Mouse (Mus musculus) c-Kit-positive CD71-positive TER-119-positive erythroid progenitor cells, embryonic 14.5 days (primary cell): ENCODE measurements at regions not wholly inside any gene's neighbourhood (a gene's known extent, or its start where the extent isn't known, plus 50 kb on each side); places are given as distances from the start of the nearest gene placed in this dataset.
"Not testable (repeated sequence)": the region's sequence is repeated elsewhere in the genome, so short reads cannot be mapped to it uniquely, and the experiment has no call there.

ENCODE experiments used
- DNase-seq: peaks from one replicate; pipeline ENCODE4 v3.0.0-alpha.2; 2013; ENCODE audit warnings: low spot score

DNA sequence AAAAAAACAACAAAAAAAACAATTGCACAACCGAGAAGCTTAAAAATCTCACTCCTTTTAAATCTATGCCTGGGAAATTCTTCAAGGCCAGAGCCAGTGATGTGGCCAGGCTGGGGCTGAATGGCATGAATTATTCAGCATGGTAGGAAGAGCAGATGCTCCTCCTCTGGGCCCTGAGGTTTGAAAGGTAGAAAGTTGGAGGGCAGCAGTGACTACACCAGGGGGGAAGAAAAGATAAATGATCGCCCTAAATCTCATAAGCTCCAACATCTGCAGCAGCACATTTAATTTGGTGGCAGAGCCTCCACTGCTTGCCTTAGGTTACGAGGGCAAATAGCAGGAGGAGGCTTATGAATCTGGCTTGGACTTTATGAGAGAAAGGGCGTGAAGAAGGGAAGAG is 455.1 kb downstream of the Cbln4 start:
- DNase-seq = no peak

DNA sequence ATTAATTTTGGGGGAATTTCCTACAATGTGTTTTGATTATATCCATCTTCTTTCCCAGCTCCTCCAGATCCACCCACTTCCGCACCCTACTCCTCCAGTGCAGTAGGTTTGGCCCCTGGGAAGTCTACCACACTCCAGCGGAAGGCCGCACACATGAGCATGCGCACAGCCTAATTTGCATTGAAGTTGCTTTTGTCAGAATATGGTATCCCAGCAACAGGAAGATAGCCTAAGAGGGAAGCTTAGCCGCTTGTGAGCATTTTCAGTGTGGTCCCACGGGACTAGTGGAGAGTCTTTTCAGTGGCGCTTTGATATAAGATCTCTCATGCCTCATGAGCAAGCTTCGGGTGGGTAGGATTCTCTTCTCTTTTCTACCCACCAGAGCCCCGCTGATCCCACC is 455.6 kb downstream of the Cbln4 start:
- no peak for DNase-seq

DNA sequence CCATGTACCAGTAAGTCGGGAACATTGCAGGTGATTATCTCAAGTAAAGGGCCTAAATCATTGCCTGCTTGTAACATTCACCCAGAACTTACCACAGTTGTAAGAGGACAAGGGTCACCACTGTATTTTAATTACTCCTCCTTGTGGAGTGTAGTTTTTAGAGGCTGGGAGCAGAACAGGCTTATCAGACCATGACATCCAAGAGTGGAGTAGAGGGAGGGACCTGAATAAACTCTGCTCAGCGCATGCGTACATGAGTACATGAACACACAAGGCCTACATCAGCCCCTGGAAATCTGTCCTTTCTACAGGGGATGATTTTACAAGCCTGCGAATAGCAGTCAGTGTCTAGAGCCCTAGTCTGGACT is 456.4 kb downstream of the Cbln4 start:
- DNase-seq = no peak

DNA sequence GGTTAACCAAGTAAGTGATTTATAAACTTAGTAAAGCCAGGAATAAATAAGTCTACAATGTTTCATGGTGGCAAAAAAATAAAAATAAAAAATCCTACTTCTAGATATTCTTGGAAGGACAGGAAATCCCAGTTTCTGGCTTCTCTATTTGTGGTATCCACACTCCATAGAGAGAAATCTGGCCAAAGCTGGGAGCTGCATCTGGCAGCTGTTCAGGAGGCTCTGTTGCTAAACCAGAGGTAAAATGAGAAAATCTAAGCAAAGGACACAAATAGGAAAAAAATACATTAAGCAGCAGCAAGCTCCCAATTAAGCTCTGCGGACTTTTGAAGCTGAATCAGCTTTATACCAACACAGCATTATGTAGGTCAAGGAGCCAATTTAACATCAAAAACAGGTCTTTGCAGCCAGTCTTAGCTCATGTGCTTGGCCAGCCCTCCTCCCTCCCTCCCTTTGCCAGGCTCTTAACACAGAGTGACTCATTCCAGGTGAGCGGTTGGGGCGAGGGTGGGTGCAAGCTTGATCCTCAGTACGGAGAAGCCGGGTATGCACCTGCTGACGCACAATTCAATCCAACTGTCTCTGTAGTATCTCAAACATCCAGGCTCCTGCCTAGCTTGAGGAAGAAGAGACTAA is 456.9 kb downstream of the Cbln4 start:
- no peak for DNase-seq

DNA sequence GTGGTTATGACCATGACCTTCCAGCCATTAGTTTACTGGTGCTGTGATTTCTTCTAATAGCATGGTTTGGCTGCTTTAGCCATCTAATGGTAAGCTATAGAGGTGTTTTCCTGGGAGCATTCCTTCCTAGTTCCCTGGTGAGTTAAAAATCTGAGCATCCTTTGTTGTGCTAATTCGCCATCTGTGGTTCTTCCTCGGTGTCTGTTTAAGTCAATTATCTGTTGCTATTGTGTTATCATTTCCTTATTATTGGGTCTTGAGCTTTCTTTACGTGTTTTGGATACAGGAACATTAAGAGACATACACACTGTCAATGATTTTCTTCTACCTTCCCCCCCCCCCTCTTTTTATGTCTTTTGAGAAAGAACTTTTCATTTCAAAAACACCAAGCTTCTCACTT is 468.9 kb downstream of the Cbln4 start:
- DNase-seq = no peak

DNA sequence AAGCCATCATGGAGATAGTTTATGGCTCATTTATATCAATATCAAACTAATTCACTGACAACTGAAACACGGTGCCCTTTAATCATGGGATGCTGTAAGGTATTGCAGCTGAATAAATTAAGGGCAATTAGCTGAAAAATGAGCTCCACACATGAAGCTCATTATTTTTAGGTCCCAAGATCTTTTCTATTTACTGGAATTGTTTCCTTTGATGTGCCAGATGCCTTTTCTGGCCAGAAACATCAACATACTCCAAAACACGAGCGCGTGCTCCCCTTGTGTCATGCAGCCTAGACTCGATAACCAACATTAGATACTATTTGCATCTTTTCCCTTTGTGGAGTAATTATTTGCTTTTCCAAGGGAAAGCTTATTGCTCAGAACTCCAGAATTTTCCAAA is 480.6 kb downstream of the Cbln4 start:
- DNase-seq = no peak

DNA sequence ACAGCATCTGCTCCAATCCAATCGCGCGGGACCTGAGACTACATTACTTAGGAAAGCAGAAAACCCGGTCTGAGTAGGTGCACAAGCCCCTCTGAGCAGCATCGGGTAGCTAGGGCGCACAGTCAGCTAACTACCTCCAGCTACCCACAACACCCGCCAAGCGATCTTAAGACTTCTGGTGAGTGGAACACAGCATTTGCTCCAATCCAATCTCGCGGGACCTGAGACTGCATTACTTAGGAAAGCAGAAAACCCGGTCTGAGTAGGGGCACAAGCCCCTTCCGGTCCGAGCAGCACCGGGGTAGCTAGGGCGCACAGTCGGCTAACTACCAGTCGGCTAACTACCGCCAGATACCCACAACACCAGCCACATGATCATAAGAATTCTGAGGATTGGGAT is 500.5 kb downstream of the Cbln4 start:
- not testable (repeated sequence) for DNase-seq

DNA sequence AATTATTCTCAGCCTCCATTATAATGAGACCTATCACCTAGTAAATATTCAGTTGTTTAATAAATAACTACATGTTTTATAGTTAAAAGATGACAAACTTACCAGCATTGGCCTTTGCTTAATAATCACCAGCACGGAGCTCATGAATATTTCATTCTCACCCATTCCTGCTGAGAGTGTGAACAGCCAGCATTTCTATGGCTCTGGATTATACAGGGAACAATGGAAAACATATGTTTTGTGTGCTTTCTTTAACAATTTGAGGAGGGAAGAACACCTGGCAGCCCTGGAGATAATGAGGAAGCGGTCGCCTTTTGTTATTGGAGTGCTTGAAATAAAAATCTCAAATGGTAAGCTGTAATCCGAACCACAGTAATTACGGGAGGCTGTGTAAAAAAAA is 528.4 kb downstream of the Cbln4 start:
- DNase-seq = no peak

DNA sequence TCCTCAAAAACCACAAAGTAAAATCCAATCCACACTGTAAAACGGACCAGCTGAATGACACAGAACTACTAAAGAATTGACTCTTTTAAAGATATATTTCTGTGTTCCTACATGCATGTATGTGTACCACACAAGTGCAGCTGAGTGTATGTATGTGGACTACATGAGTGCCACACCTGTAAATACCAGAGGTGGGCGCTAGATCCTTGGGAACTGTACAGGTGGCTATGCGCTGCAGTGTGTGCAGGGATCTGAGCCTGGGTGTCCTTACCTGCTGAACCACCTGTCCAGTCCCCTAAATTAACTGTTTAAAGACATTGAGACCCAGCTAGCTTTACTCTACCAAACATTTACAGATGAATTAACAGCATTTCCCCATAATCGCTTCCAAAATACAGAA is 546.6 kb downstream of the Cbln4 start:
- DNase-seq = no peak

DNA sequence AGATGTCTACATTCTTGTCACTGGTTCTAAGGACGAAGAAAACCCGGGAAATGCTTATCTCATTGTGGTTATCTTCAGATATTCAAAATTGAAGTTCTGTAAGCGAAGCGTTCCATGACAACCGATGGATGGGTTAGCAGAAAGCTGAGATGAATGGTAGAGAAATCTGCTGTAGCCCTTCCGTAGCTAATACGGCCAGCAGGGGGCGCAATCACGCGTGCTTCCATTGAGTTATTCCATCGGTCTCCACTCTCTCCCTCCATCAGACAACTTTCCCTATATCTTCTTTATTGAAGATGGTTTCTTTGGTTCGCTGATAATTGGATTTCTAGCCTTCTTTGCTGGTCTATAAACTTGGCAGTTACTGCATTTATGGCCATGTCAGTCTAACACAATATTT is 549.5 kb downstream of the Cbln4 start:
- DNase-seq = no peak

DNA sequence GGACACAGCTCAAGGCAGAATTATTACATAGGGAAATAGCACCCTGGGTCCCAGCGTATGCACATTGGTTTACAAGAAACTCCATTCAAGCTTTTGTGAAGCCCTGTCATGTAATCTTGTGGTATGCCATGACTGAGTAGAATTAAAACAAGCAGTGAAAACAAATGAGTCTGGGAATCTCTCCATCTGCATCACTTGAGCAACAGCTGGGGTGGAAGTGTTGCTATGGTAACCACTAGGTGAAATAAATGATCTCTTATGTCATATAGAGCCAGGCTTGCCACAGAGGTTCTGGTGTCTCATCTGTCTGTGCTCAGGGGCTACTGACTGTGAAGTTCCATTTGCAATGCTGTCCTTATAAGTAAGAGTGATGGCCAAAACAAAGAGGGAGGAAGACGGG is 556.0 kb downstream of the Cbln4 start:
- DNase-seq = no peak

DNA sequence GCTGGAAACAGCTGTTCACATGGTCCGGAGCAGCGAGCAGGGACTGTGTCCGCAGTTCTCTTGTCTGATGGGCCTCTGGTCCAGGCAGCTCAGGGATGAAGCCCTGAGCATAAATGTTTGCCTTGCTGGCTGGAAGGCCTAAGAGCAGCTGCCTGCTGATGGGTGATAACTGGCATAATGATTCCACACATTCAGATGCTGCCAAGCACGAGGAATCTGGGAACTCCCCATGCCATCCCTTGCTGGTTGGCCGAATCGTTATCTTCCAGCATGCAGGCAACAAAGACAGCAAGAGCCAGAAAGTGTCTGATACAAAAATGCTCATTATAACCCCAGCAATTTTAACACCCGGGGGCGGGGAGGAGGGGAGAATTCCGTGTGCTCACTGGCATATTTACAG is 590.0 kb downstream of the Cbln4 start:
- DNase-seq = no peak

DNA sequence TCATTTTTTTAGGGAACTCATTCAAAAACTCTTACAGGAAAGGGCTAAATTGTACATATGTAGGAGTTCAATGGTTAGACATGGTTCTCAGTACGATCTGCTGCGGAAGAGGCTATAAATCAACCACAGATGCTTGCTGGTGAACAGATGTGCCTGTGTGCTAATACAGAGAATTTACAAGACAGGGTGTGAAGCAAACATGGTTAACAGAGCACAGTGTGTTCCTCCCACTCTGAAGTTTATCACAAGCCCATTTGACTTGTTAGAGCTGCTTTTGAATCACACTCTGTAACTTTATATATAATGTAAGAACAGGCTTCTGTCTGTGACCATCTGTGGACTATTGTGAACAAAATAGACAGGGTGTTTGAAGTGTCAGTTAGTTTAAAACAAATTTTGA is 637.2 kb downstream of the Cbln4 start:
- DNase-seq = no peak

DNA sequence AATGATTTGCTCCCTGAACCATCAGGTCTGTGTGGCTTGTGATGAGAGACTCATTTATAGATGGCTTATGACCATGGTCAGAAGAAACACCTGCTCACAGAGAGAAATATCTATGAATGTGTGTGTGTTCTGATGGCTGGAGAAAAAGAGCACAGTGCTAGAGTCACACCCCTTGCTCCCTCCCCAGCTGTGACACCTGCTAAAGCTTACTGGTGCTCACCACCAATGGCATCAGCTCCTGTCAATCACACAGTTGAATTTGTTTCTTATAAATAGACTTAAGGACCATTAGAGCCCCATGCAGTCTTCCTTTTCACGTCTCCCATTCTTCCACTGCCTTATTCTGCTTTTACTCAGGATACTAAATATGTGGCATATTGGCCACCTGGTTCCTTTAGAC is 654.3 kb downstream of the Cbln4 start:
- no peak for DNase-seq

DNA sequence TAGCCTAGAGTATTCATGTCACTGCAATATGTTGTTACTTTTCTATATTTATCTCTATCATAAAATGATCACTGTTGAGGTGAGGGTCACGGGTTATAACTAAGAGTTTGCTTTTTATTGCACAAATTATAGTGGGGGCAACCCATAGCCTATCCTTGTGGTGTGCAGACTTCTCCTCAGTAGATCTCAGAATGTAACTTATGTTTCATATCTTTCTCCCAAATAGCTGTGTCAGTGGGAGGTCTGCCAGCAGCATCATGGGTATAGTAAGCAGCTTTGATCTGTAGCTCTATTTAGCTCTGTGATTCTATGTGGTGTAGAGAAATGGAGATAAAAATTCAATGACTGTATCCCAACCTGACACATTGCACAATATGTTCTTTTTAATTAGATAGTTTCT is 641.9 kb downstream of the Dok5 start:
- DNase-seq = no peak

DNA sequence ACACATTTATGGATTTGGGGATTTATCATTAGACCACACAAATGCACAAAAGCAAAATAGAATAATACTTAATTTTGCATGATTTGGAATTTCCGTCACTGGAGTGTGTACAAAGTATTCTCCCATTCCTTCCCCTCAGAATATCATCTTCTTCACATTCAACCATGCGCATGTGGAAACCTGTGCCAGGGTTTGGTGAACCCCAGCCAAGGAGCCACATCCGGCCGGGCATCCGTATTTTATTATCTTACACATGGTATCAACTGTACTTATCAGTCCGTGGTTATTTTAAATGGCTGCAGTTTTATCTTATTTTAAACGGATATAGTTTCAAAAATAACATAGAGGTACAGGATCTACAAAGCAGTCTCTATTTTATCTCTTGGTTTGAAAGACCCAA is 641.4 kb downstream of the Dok5 start:
- DNase-seq = no peak

DNA sequence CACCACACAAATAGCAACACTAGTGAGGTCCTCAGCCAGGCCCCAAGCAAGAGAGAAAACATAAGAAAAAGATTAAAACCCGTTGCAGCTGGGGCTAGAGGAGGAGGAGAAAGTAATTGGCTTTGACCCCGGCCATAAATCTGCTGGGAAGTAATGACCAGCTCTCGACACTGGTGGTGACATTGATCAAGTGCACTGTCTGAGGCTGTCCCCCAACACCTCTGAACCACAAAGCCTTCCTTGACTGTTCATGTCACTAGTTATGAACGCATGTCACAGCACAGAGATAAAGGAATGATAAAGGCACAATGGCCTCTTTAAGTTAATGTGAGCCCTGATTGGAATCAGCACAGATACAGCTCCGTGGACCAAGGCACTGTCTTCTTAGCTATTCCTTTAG is 640.1 kb downstream of the Dok5 start:
- no peak for DNase-seq

DNA sequence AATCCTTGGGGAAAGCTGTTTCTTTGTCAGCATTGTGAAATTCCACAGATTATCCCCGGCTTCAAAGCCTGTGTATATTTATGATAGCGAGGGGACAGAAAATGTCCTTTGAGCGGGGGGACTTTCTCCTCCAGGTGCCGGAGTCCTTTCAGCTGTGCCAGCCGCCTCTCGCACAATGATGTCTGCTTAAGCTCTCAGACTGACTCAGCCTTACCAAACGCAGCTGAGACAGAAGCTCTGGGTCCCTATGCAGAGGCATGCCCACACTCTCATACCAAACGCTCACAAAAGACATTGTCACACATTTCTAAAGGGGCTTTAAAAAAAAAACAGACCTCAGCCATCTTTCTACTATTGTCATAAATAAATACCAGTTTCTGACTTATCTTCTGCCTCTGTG is 633.9 kb downstream of the Dok5 start:
- no peak for DNase-seq

DNA sequence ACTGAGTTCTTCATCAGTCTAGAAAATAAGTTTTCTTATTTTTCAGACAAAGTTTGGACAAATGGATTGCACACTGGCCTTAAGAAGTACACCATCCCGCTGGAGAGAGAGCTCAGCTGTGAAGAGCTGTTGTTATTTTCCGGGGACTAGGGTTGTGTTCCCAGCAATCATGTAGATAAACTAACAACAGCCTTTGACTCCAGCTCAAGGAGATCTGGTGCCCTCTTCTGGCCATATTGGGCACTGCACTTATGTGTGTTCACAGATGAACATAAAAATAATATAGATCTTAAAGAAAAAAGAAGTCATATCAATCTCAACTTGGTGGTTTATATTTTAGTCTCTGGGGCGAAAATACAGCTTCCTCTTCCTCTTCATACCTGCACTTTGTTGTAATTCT is 633.0 kb downstream of the Dok5 start:
- DNase-seq = no peak

DNA sequence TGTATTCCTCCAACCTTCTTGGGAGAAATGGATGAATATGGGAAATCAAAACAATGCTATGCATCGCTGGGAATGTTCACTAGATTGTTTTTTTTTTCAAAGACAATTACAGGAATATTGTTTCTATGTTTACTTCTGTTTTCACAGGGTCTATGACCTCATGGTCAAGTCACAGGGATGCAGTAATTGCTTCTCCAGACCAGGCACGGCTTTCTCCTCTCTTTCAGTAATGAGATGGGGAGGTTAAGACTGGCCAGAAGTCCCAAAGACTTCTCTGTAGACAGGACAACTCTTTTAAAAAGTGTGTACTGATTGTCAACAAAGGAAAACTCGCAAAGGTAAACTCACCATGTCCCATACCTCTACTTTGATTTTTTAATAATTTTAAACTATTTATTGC is 631.8 kb downstream of the Dok5 start:
- no peak for DNase-seq

DNA sequence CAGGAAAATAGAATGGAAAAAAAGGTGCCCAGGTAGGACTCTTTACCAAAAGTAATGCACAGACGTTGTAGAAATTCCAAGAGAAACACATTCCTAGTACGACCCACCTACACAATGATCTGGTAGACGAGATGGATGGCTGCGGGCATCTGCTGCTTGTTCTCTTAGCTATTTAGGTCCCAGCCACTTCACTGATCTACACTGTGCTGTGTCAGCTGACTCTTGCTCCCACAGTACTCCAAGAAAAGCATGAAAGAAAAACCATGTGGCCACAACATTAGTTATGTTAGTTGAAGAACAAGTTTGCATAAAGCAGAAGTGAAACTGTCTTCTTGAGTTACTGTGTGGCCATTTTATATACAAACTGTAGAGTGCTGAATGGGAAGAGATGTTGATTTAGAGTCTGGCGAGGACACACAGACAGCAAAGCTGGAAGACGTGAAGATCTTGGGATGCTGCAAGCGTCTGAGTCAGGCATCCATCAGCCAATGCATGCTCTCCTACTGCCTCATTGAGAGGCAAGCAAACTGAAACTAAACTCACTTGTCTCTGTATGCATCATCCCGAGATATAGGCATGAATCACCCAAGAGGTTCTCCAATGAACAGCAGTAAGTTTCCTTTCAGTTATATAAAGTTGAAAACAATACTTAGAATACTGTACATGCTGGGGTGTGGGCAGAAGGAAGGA is 626.6 kb downstream of the Dok5 start:
- no peak for DNase-seq

DNA sequence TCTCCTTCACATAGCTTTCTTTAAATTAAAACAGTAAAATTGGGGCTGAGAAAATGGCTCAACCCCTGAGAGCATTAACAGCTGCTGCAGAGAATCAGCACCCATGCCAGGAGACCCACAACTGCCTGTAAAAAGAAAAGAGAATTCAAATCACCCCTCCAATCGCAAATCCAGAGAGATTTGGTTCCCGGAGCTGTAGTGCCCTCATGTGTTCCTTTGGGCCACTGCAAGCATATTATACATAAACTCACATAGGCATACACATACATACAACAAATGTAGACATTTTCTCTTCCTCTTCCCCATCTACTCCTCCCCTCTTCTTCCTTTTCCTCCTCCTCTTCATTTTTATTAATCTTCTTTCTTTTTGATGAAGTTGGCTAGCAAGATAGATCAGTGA is 616.5 kb downstream of the Dok5 start:
- DNase-seq = no peak

DNA sequence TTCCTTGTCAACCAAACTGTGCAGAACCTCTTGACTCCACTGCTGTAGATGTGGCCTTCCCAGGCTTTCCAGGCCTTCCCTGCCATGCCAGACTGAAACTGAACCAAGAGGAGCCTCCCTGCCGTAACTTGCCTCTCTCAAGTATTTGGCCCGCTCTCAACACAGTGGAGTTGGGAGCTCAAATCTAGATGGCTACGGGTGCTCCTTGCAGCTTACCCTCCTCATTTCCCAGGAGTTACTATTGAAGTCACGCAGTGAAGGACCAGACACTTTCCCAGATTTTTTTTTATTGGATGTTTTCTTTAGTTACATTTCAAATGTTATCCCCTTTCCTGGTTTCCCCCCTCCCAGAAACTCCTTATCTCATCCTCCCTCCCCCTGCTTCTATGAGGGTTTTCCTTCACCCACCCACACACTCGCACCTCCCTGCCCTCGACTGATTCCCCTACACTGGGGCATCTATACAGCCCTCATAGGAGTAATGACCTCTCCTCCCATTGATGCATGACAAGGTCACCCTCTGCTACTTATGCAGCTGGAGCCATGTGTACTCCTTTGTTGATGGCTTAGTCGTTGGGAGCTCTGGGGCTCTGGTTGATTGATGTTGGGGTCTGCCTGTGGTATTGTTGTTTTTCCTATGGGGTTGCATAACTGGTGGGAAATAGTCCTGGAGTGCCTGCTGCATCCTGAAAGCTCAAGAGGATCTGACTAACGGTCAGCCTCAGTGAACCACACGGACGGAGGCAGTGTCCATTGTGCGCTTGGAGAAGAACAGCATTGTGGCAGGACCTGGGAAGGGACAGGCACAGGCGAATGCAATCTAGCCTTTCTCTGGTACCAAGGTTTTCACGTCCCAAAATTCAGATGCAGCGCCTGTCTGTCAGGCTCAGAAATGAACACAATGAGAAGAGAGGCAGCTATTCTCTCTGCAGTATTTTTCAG is 602.5 kb downstream of the Dok5 start:
- DNase-seq = no peak
